Mouse (Mus musculus) limb, embryonic 10.5 days (tissue): Measurements from ENCODE around the gene Prkn. TPM values are rescaled to one million over a fixed set of nuclear protein-coding genes. Genes with fewer than 3 reads are reported as not detected.
A peak's percentile ranks its signal among the peaks of the same experiment; 100 is the strongest.

Experiments
- DNase-seq: peaks from one replicate; pipeline ENCODE4 v3.0.0-alpha.2; 2017; ENCODE audit warnings: low spot score
- H3K27ac ChIP-seq: fragments of 300-500 bp; sonication (generic); 2 replicates; pipeline ENCODE4 v1.5.1; 2016; ENCODE audit warnings: mild to moderate bottlenecking
- H3K27me3 ChIP-seq: fragments of 300-500 bp; sonication (generic); 2 replicates; pipeline ENCODE4 v1.6.1; 2016; ENCODE audit warnings: low read depth, mild to moderate bottlenecking; ENCODE audit not compliant: poor library complexity, severe bottlenecking
- H3K36me3 ChIP-seq: fragments of 300-500 bp; sonication (generic); 2 replicates; pipeline ENCODE4 v1.6.1; 2016; ENCODE audit warnings: mild to moderate bottlenecking, moderate library complexity
- H3K4me1 ChIP-seq: fragments of 300-500 bp; sonication (generic); 2 replicates; pipeline ENCODE4 v1.6.1; 2016
- H3K4me3 ChIP-seq: fragments of 300-500 bp; sonication (generic); 2 replicates; pipeline ENCODE4 v1.5.1; 2016; ENCODE audit warnings: mild to moderate bottlenecking, moderate library complexity
- H3K9me3 ChIP-seq: fragments of 300-500 bp; sonication (generic); replicated peaks from 2 replicates; pipeline ENCODE4 v1.6.1; 2016; ENCODE audit warnings: mild to moderate bottlenecking
- WGBS: fragments of 180-500 bp; shearing (Covaris S2); methylation state at CpG from one replicate; pipeline ENCODE4 v1.1.7; 2016; 5-methylcytosine and 5-hydroxymethylcytosine counted together
- polyA plus RNA-seq: library from polyadenylated mRNA; unstranded; fragments of >200 nt; fragmentation: Nextera tagmentation; extraction: Ambion mirVana; gene quantifications from 2 replicates; pipeline ENCODE4 v1.2.1, GENCODE M21; 2016

The Prkn gene
- polyA plus RNA-seq, 1 experiment from 2014 or later: 0.85 TPM

DNA sequence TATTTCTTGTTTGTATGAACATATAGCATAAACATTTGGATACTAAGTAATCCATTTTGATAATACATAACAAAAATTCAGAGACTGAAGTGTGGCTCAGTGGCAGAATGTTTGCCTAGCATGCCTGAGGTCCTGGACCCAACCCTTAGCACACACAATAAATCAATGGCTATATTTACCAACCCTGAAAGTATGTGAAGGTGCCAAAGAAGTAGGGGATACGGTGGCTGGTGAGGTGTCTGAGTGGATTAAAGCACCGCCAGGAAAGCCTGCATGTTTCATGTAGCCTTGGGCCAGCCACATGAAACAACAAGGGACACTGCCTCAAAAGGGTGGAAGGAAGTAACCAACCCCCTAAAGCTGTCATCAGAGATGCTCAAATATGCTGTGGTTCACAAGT lies 192.2 kb downstream of the Prkn start:
- no peaks in the 10 kb centered on the region for H3K4me1 ChIP-seq
- no peak overlapping the region for H3K4me3 ChIP-seq

DNA sequence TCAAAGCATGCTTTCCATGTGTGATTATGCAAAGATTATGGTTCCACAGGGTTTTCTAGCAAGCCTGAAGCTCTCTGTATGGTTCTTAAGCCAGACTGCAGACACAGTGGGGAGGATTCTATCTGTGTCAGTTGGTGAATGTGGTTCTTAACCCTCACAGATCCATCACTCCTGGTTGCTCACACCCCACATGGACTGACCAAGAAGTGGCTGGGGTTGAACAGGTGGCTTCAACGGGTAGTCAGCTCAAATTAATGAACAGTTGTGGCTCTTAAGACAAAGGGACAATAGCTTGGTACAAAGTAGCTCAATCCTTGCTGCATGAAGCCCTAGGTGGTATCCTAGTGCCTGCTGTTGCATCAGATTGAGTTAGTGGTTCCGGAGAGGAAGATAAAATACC lies 193.4 kb downstream of the Prkn start:
- H3K9me3 ChIP-seq: no peaks in the 10 kb centered on the region
- H3K4me3 ChIP-seq: no peak overlapping the region
- H3K27ac ChIP-seq: no peak overlapping the region
- H3K36me3 ChIP-seq: no peaks in the 10 kb centered on the region
- no peaks in the 10 kb centered on the region for H3K27me3 ChIP-seq
- 86% methylated on average over 2 of the region's 2 CpGs for WGBS
- H3K4me1 ChIP-seq: no peaks in the 10 kb centered on the region
- no peak for DNase-seq

More for the DNA sequence above, 192.2 kb downstream of the Prkn start:
- no peaks in the 10 kb centered on the region for H3K27me3 ChIP-seq
- DNase-seq: no peak
- H3K9me3 ChIP-seq: no peaks in the 10 kb centered on the region
- no peaks in the 10 kb centered on the region for H3K36me3 ChIP-seq
- H3K27ac ChIP-seq: no peak overlapping the region
- WGBS: 93% methylated on average over 2 of the region's 2 CpGs

DNA sequence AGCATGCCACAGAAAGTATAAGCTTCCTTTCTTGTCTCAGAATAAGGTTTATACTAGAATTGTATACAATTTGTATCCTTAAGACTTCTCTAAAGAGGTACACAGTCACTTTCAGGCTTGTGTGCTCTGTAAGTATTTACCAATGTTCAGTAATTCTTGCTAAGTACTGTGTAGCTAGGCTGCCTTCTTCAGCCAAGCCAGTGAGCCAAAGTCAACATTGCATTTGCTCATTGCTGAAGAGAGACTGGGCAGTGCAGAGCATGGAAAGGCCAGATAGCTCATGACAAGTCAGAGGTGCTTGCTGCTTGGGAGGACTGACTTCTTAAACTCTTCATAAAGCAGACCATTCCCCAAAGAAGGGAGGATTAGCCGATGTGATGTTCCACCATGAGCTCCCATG lies 198.1 kb downstream of the Prkn start:
- Histone ChIP-seq H3K27me3 (no peaks in the 10 kb centered on the region), H3K36me3 (no peaks in the 10 kb centered on the region), H3K9me3 (no peaks in the 10 kb centered on the region), H3K27ac (no peak overlapping the region), H3K4me1 (no peaks in the 10 kb centered on the region), H3K4me3 (no peak overlapping the region)
- DNase-seq: no peak
- WGBS: 88% methylated on average over 1 of the region's 1 CpGs

DNA sequence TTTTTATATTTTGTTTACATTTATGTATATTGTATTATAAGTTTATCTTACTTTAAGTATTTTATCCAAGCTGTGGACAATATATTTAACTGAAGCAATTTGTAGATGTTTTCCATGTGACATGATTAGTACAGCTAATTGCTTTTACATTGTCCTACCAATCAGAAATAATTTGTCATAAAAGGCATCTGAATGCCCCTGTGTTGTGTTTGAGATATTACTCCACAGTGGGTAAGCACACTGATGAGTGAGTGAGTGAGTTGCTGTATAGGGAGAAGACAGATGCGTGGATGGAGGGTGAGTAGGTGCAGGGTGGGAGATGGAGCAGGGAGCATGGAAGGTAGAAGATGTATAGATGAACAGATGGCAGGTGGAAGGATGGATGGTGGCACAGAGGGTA lies 218.8 kb downstream of the Prkn start:
- Histone ChIP-seq H3K27ac (no peak overlapping the region), H3K36me3 (no peaks in the 10 kb centered on the region), H3K27me3 (no peaks in the 10 kb centered on the region), H3K4me3 (no peak overlapping the region), H3K9me3 (no peaks in the 10 kb centered on the region), H3K4me1 (0 out of 2 replicates have a peak, but pooled peaks cover 2% of the 10 kb centered on the region)
- 95% methylated on average over 1 of the region's 1 CpGs for WGBS
- DNase-seq: no peak

DNA sequence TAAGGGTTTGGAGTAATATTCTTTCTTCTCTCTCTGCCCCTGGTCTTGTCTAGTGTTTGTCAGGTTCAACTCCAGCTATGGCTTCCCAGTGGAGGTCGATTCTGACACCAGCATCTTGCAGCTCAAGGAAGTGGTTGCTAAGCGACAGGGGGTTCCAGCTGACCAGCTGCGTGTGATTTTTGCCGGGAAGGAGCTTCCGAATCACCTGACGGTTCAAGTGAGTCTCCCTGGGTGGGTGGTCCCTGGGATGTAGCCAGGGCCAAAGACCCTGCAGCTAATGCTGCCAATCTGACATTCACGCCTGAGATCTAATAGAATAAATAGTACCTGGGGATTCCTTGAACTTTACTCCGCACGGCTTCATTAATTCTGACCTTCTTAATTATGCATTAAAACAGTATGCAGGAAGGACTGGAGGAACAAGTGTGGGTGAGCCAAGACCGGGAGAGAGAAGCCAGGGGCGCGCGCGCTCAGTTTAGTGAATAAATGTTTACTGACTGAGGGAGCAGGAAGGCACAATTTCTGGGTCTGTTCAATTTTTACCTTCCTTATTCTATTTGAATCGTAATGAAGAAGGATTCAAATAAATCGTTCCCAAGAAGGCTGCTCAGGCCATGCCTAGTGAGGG lies 227.0 kb downstream of the Prkn start:
- H3K4me3 ChIP-seq: peak overlapping the region; percentile 11
- H3K27ac ChIP-seq: peak overlapping the region; percentile 46; the same call in 1 of the 2 replicates
- peaks cover 14% of the 10 kb centered on the region for H3K4me1 ChIP-seq
- no peaks in the 10 kb centered on the region for H3K36me3 ChIP-seq
- peak; percentile 48 for DNase-seq
- 5% methylated on average over 16 of the region's 16 CpGs for WGBS
- H3K9me3 ChIP-seq: no peaks in the 10 kb centered on the region
- H3K27me3 ChIP-seq: no peaks in the 10 kb centered on the region

DNA sequence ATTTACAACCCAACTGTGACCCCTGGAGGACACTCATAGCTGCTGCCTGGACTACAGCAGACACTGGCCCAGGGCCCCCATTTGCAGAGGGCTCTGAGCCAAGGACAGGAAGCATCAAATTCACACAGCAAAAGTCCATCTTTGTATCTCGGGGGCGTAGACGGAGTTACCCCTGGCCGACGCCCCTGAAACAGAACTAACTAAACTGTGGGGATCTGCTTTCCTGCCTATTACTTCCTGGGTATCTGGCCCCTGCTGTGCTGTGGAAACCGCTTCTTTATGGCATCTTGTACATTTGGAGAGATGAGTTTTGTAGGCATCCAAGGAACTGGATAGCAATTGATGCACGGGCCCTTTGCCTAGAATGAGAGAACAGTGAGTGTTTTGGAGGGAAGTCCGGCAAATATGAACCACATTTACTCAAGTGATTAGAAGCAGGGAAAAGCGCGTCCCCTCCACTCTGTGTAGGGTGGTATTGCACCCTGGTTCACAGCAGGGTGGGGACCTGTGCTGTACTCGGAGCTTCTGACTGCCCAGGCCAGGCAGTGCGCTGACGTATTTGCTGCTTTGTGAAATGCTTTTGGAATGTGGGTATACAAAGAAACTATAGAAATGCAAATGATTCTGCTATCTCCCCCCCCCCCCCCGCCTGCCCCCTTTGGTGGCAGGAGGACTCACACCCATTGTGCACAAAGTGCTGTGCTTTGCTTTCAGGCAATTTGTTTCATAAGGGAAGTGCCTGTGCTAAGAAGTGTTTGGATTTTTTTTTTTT lies 227.7 kb downstream of the Prkn start:
- H3K36me3 ChIP-seq: no peaks in the 10 kb centered on the region
- no peaks in the 10 kb centered on the region for H3K9me3 ChIP-seq
- H3K4me3 ChIP-seq: peak overlapping the region; percentile 11
- peaks cover 14% of the 10 kb centered on the region for H3K4me1 ChIP-seq
- 13% methylated on average over 14 of the region's 14 CpGs for WGBS
- DNase-seq: peak; percentile 52
- no peaks in the 10 kb centered on the region for H3K27me3 ChIP-seq
- peak overlapping the region; percentile 46; the same call in 1 of the 2 replicates for H3K27ac ChIP-seq

DNA sequence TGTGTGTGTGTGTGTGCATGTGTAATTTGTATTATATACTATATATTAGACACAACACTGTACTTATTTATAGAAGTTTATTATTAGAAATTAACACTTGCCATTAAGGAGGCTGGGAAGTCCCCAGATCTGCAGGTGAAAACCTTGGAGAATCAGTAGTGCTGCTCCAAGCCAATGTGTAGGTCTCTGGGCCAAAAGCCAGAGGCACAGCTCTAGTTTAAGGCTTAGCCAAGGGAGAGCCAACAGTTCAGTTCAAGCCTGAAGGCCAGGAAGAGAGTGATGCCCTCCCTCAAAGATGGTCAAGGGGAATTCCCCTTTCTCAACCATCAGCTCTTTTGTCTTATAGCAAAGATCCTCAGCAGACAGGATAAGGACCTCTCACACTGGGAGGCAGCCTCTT lies 230.8 kb downstream of the Prkn start:
- H3K4me1 ChIP-seq: peaks cover 14% of the 10 kb centered on the region
- no peaks in the 10 kb centered on the region for H3K36me3 ChIP-seq

DNA sequence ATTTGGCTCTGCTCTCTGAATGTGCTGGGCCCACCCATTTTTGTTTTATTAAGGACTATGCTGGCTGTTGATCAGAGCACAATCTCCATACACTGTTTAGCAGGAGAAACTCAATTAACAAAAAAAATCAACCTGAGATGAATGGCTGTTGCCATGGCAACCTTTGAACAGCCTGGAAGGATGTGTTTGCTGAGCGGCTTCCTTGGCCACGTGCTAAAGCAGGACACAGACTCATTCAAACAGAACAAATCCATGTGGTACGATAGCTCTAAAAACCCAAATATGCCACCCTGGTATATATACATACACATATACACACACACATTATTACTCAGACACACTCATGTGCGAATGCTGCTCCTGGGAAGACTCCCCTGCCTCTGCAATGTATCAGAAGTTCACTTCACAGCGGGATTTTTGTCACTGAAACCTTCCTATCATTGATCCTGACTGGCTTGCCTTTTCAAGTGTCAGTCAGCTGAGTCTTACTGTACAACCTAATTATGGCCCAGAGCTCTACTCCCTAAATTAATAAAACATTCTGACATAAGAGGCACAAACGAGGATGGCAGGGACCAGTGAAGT lies 236.2 kb downstream of the Prkn start:
- H3K27ac ChIP-seq: no peak overlapping the region
- no peaks in the 10 kb centered on the region for H3K4me1 ChIP-seq
- 80% methylated on average over 6 of the region's 6 CpGs for WGBS
- no peaks in the 10 kb centered on the region for H3K27me3 ChIP-seq
- no peaks in the 10 kb centered on the region for H3K36me3 ChIP-seq
- H3K9me3 ChIP-seq: no peaks in the 10 kb centered on the region
- DNase-seq: no peak
- no peak overlapping the region for H3K4me3 ChIP-seq

More for the DNA sequence above, 230.8 kb downstream of the Prkn start:
- Histone ChIP-seq H3K27me3 (no peaks in the 10 kb centered on the region), H3K4me3 (no peak overlapping the region), H3K27ac (no peak overlapping the region), H3K9me3 (no peaks in the 10 kb centered on the region)
- DNase-seq: no peak

DNA sequence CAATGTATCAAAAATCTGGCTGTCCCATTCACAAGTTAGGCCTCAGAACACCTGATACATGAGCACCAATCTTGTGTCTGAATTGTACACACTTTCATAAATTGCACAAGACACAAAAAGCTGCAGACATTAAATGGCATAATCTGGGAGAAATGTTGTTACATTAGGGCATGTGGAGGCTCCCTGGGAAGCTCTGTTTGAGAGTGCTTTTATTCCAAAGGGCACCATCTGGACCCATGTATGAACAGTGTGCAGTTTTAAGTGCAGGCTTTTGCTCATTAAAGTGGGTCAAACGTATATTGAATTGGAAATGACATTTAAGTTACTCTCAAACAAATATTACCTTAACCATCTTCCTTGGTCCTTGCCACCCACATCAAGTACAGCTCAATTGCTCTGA lies 246.3 kb downstream of the Prkn start:
- 59% methylated on average over 1 of the region's 1 CpGs for WGBS

DNA sequence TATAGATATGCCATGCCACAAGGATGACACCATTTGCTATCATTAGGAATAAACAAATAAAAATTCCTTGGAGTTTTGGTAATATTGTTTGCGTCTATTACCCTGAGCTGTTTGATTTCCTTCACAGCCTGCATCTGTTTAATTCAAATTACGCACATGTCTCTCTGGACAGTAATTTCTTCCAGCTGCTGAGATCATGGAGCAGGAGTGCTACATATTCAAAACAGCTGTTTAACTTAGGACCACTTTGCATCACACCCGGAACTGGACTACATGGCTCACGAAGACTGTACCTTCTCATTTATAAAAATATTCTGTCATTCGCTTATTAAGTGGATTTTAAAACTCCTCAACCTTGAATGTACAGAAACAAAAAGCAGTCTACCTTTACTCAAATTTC lies 246.9 kb downstream of the Prkn start:
- Histone ChIP-seq H3K27me3 (no peaks in the 10 kb centered on the region), H3K27ac (no peak overlapping the region), H3K4me1 (peaks cover 21% of the 10 kb centered on the region), H3K36me3 (no peaks in the 10 kb centered on the region), H3K4me3 (no peak overlapping the region), H3K9me3 (no peaks in the 10 kb centered on the region)
- 41% methylated on average over 5 of the region's 5 CpGs for WGBS
- no peak for DNase-seq

More for the DNA sequence above, 246.3 kb downstream of the Prkn start:
- H3K4me3 ChIP-seq: no peak overlapping the region
- no peaks in the 10 kb centered on the region for H3K36me3 ChIP-seq
- H3K9me3 ChIP-seq: no peaks in the 10 kb centered on the region
- H3K27ac ChIP-seq: no peak overlapping the region
- H3K27me3 ChIP-seq: no peaks in the 10 kb centered on the region
- H3K4me1 ChIP-seq: peaks cover 21% of the 10 kb centered on the region
- DNase-seq: no peak

DNA sequence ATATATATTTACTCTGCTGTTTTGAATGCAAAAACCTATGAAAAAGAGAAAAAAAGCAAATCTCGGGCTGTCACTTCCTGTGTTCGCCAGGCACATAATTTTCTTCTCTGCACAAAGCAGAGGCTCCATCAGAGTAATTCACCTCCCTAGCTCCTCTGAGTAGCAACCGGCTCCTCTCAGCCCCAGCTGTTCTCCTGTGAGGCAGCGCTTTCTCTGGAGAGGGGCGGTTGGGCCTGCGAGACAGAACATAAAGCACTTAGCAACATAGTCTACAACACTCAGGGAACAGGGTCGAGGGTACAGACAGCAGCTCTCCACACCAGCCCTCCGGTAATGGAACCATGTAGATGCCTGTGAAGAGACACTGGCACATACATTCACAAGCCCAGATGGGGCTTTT lies 247.6 kb downstream of the Prkn start:
- Histone ChIP-seq H3K4me1 (peaks cover 25% of the 10 kb centered on the region), H3K27me3 (no peaks in the 10 kb centered on the region), H3K27ac (peak overlapping the region; percentile 76), H3K9me3 (no peaks in the 10 kb centered on the region), H3K4me3 (no peak overlapping the region), H3K36me3 (no peaks in the 10 kb centered on the region)
- WGBS: 33% methylated on average over 8 of the region's 8 CpGs
- DNase-seq: peak; percentile 49

DNA sequence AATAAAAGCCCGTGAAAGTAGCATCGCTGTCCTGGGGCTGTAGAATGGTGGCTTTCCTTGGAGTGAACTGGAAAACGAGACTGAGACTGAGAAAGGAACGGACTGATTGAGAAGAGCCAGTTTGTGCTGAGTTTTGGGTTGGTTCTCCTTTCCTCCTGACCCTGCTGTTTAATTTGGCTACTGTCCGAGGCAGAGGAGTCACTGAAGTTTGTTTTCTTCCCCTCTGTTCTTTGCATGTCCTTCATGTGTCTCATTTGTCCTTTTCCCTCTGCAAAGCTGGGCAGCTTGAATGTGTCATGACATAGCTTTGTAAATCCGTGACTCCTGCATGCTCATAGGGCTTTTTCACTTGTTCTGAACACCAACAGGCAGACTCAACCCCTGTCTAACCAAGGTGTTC lies 249.2 kb downstream of the Prkn start:
- Histone ChIP-seq H3K27me3 (no peaks in the 10 kb centered on the region), H3K9me3 (no peaks in the 10 kb centered on the region), H3K4me1 (peaks cover 31% of the 10 kb centered on the region), H3K27ac (no peak overlapping the region), H3K36me3 (no peaks in the 10 kb centered on the region), H3K4me3 (no peak overlapping the region)
- DNase-seq: no peak
- 84% methylated on average over 6 of the region's 6 CpGs for WGBS

DNA sequence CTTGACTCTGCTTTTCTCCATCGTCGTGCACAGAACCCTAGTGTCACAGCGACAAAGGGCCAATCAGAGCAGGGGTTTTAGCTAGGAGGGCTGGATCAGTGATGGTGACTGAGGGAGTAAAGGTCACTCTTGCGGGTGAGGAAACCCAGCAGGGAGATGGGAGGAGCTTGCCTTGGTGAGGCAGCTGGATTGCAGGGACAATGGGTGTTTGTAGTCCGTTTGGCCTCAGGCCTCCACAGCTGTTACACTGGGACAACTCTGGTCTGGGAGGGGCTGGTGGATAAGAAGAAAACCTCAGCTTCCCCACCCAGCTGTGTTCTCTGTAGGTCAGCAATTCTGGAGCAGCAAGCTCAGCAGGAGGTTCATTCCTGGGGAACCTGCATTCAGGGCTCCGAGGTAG lies 252.7 kb downstream of the Prkn start:
- whole genome bisulfite sequencing: 30% methylated on average over 6 of the region's 6 CpGs
- Histone ChIP-seq H3K36me3 (no peaks in the 10 kb centered on the region), H3K4me3 (no peak overlapping the region), H3K27ac (peak overlapping the region; percentile 76), H3K4me1 (peaks cover 13% of the 10 kb centered on the region), H3K27me3 (no peaks in the 10 kb centered on the region), H3K9me3 (no peaks in the 10 kb centered on the region)
- peak; percentile 53 for DNase-seq
